Mouse (Mus musculus) ZHBTc4 (cell line): Measurements from ENCODE around the gene Trabd2b.

ENCODE experiments used
- DNase-seq: peaks from one replicate; pipeline ENCODE4 v3.0.0-alpha.2; 2011; ENCODE audit warnings: low read depth, low spot score

Gene Trabd2b

GRCm38 (mm10) chr4:114442186-114442585 lies 35.7 kb downstream of the Trabd2b start:
- DNase-seq: no peak

DNA sequence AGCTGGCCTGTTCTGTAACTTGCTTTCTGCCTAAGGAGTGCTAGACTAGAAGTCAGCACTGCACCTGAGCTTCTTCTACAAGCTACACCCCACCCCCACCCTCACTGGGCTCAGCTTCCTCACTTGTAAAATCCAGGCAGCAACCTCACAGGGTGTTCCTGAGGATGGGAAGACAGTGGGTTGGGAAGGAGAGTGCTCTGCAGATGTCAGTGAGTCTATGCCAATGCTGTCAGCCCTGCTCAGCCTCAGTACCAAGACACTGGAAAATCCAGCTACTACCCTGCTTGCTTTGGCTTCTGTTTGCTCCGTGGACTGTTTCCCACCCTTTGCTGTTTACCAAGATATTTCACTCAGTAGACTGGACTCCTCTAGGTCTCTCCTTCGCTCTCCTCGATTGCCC lies 36.1 kb downstream of the Trabd2b start:
- no peak for DNase-seq

- DNase-seq: no peak
Measured at GRCm38 (mm10) chr4:114448393-114449052, 42.0 kb downstream of the Trabd2b start.

- DNase-seq: no peak
Measured at GRCm38 (mm10) chr4:114453101-114453500, 46.6 kb downstream of the Trabd2b start.

DNA sequence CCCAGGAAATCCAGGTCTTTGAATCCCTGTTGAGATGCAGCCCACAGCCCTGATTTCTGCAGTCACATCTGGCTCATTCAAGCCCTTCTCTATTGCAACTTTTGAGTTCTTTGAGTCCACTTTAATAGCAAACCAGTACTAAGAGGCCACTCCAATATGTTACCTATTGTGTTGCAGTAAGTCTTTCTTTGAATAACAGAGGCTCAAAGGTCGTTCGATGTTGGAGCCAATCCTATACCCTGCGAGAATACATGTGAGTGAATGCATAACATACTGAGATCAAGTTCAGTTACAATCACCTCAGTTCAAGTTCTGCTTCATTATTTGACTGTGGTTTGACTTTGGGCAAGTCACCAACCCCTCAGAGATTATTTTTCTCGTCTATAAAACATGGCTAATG lies 47.5 kb downstream of the Trabd2b start:
- DNase-seq: no peak

DNA sequence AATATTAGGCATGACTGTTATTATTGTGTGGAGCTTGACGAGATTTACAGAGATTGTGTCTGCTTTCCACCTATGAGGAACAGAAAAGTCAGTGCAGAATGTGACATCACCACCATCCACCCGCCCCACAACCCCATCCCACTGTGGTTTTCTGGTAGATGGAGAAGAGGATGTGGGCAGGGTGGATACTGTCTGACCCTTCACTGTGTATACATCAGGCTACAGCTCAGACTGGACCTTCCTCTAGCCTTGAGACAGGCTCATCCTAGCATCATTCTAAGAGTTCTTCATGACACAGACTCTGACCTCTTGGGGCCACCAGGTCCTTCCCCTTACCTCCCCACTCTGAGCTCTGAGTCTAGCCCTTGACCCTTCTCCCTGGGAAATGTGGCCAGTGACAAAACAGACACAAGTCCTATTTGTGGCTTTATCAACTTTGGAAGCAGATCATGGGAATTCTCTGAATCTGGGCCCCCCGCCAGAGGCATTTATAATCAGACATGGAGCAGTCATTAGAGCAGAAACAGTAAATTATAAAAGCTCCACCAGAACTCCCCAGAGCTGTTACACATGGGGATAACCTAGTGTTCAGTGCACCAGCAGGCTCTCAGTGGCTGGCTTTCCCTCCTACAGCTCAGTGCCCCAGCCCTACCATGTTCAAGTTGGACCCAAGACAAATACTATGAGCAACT lies 48.1 kb downstream of the Trabd2b start:
- DNase-seq: no peak

DNA sequence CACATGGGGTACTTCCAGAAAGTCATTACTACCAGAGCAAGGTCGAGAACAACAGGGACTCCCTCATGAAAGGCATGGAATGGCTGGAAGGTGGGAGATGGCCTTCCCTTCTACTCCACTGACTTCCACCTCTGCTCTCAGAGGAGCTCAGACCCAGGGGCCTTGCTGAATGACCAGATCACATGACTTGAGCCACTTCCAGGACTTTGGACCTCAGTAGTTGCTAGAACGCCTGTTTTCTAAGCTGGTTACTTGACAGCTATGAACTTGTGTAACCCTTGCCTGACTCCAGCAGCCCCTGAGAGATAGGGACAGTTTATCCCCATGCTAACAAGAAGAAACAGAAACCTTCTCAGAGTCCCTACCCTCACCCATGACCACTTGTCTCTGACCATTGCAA lies 50.6 kb downstream of the Trabd2b start:
- DNase-seq: no peak

- DNase-seq: peak; percentile 40
Measured at GRCm38 (mm10) chr4:114459591-114459990, 53.1 kb downstream of the Trabd2b start.

GRCm38 (mm10) chr4:114460401-114460800 lies 53.9 kb downstream of the Trabd2b start:
- DNase-seq: no peak

GRCm38 (mm10) chr4:114461093-114461492 lies 54.6 kb downstream of the Trabd2b start:
- DNase-seq: no peak

GRCm38 (mm10) chr4:114465641-114466040 lies 59.1 kb downstream of the Trabd2b start:
- DNase-seq: no peak

DNA sequence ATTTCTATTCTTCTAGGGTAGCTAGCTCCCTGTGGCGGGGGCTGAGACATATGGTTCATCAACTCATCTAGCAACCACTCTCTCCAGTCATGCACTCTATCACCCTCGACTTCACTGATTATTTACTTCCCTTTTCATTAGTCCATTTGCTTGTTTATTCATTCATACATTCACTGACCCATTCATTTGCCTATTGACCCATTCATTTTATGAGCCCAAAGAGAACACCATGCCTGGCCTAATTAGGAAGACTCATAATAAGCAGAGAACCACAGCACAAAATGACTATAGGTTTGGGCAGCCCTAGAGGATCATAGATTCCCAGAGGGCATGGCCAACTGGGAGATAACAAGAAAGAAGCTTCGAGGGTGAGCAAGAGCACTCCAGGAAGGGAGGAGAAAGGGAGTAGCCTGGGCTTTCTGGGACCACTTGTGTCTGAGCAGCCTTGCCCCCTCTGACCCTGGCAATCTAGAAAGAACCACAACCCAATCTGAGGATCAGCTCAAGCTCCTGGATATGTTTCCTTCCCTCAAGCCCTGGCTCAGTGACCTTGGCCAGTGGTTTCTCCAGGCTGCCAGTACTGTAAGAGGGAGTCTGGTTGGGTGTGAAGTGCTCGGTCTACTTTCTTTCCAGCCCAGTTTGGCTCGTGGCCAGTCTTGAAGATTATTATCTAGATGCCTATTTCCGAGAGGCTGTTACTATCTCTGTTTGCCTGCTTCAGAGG lies 61.0 kb downstream of the Trabd2b start:
- no peak for DNase-seq

GRCm38 (mm10) chr4:114468095-114468429 lies 61.5 kb downstream of the Trabd2b start:
- no peak for DNase-seq

GRCm38 (mm10) chr4:114469881-114470280 lies 63.4 kb downstream of the Trabd2b start:
- no peak for DNase-seq

GRCm38 (mm10) chr4:114472143-114472542 lies 65.6 kb downstream of the Trabd2b start:
- no peak for DNase-seq

GRCm38 (mm10) chr4:114476316-114476715 lies 69.8 kb downstream of the Trabd2b start:
- DNase-seq: no peak

DNA sequence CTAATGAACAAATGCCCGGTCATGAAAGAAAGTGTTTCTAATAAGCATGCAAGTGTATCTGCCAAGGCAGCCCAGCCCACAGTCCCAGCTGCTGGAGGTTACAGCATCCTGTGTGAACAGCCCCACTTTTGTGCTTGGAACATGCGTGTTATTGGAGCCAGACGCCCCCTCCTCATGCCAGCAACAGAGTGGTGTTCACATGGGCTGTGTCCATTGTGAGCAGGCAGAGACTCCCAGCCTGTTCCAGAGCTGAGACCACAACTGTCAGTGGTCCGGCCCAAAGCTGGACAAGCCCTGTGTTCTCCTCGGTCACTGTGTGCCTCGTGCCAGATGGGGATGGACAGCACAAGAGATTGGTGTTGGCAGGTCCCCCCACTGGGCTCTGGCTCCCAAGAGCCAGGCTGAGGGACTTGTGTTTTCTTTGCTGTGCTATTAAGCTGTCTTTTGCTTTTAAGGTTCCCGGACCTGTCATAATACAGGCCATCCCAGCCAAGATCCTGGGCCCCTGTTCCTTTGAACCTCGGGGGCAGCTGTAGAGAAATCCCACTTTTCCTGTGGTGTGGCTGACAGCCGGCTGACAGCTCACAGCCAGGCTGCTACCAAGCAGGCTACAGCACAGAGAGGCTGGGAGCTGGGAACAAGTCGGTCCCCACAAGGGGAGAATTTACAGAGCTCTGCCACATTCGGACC lies 70.7 kb downstream of the Trabd2b start:
- no peak for DNase-seq

DNA sequence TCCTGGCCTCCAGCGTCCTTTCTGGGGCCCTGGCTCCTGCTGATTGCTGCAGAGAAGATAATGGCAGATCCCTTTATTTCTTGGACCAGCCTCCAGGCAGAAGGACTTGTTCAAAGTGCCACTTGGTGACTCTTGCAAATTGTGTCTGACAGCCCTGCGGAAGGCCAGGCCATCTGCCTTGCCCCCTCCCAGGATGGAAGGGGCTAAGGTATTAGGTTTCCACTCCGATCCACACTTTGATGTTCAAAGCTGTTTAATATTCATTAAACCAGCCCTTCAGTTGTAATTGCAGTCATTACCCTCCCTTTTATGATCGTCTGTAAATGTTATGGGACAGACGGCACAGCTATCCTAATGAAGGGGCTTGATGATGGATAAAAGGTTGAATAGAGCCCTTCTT lies 75.0 kb downstream of the Trabd2b start:
- no peak for DNase-seq

DNA sequence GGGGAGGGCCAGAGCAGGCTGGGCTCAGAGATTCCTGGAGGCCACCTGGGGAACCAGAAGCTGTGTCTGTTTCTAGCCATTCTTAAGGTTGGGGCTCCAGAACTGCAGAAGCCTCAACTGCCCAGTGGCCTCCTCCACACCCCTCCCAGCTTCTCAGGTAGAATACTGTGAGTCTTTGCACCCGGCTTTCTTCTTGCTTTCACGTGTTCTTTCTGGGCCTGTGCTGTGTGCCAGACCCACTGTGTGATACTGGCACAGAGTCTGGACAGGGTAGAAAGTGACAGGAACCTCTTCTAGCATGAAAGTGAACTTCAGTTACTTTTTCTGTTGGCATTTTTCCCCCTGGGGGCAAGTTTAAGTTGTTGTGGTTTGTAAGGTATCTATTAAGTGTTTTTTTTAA lies 77.6 kb downstream of the Trabd2b start:
- DNase-seq: no peak

DNA sequence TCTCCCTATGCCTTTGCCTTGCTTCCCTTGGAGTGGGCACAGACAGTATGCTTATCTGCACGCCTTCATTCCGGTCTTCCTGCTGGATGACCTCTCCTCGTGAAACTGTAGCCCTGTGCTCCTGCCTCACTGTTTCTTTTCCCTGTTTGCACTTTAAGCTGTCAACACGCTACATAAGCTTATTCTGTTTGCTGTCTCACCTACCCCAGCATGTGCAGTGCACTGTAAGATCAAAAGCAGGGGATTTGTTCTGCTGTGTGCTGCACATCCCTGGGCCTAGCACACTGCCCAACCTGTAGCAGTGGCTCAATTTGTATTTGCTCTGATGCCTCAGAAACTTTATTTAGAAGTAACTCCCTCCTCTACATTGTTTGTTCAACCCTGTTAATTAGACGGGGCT lies 79.5 kb downstream of the Trabd2b start:
- DNase-seq: no peak

- no peak for DNase-seq
Measured at GRCm38 (mm10) chr4:114486885-114487531, 80.5 kb downstream of the Trabd2b start.

GRCm38 (mm10) chr4:114487701-114488100 lies 81.2 kb downstream of the Trabd2b start:
- no peak for DNase-seq
